Mouse (Mus musculus) heart, embryonic 15.5 days (tissue): ENCODE measurements around the gene Aox2. TPM values are rescaled to one million over a fixed set of nuclear protein-coding genes. Genes with fewer than 3 reads are reported as not detected.

ENCODE experiments used
- ATAC-seq: fragments of 200-750 bp; cut with Nextera tagmentation; replicated peaks from 2 replicates; pipeline ENCODE4 v1.8.0; 2017; ENCODE audit warnings: low read depth, moderate TSS enrichment; ENCODE audit not compliant: insufficient number of reproducible peaks, insufficient read depth, low FRiP score
- H3K27ac ChIP-seq: fragments of 300-500 bp; sonication (generic); 2 replicates; pipeline ENCODE4 v1.5.1; 2015; ENCODE audit warnings: mild to moderate bottlenecking, inconsistent platforms
- H3K27me3 ChIP-seq: fragments of 300-500 bp; sonication (generic); 2 replicates; pipeline ENCODE4 v1.6.1; 2015; ENCODE audit warnings: inconsistent platforms
- H3K36me3 ChIP-seq: fragments of 300-500 bp; sonication (generic); 2 replicates; pipeline ENCODE4 v1.6.1; 2015; ENCODE audit warnings: mild to moderate bottlenecking, inconsistent platforms
- H3K4me1 ChIP-seq: fragments of 300-500 bp; sonication (generic); replicated peaks from 2 replicates; pipeline ENCODE4 v1.6.1; 2015; ENCODE audit warnings: inconsistent platforms
- H3K4me2 ChIP-seq: fragments of 300-500 bp; sonication (generic); 2 replicates; pipeline ENCODE4 v1.6.1; 2015; ENCODE audit warnings: inconsistent platforms, mild to moderate bottlenecking, moderate library complexity
- H3K4me3 ChIP-seq: fragments of 300-500 bp; sonication (generic); 2 replicates; pipeline ENCODE4 v1.5.1; 2015; ENCODE audit warnings: mild to moderate bottlenecking, inconsistent platforms
- H3K9ac ChIP-seq: fragments of 300-500 bp; sonication (generic); 2 replicates; pipeline ENCODE4 v1.6.1; 2015; ENCODE audit warnings: mild to moderate bottlenecking, inconsistent platforms
- H3K9me3 ChIP-seq: fragments of 300-500 bp; sonication (generic); replicated peaks from 2 replicates; pipeline ENCODE4 v1.6.1; 2016; ENCODE audit warnings: inconsistent platforms
- WGBS: fragments of 180-500 bp; shearing (Covaris S2); methylation state at CpG from one replicate; pipeline ENCODE4 v1.1.7; 2015; ENCODE audit warnings: mixed read lengths; 5-methylcytosine and 5-hydroxymethylcytosine counted together
- polyA plus RNA-seq: library from polyadenylated mRNA; unstranded; fragments of >200 nt; fragmentation: Nextera tagmentation; extraction: Ambion mirVana; gene quantifications from 2 replicates; pipeline ENCODE4 v1.2.1, GENCODE M21; 2015

Gene Aox2
- not detected in 2 replicates for polyA plus RNA-seq

DNA sequence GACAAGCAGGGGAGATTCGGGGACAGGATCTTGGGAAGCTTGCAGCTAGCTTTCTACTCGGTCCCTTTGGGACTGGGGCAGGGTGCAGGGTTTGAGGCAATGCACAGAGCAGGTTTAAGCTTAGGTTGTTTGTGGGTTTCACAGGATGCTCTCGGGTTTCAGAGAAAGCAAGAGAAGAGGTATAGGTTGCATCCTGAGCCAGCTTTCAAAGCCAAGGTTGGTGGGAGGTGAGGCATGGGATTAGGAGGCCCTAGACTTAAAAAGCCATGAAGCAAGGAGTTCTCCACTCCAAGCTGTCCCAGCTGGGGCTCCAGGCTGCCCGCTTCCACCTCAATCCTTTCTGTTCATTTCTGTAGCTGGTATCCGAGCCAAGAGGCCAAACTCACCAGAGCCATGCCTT lies at the start of gene Aox2:
Aox2 (plus strand) TSS at position 301 of the 400 bp plus-strand sequence.
- 66% methylated on average over 5 of the region's 5 CpGs for WGBS
- ATAC-seq = no peak
- Histone ChIP-seq H3K27me3 (no peaks in the 10 kb centered on the region), H3K9ac (no peak within 1 kb of the TSS), H3K4me1 (no peaks in the 10 kb centered on the region), H3K9me3 (no peaks in the 10 kb centered on the region), H3K27ac (no peak within 1 kb of the TSS), H3K36me3 (no peaks in the 10 kb centered on the region), H3K4me2 (no peak within 1 kb of the TSS), H3K4me3 (no peak within 1 kb of the TSS)

DNA sequence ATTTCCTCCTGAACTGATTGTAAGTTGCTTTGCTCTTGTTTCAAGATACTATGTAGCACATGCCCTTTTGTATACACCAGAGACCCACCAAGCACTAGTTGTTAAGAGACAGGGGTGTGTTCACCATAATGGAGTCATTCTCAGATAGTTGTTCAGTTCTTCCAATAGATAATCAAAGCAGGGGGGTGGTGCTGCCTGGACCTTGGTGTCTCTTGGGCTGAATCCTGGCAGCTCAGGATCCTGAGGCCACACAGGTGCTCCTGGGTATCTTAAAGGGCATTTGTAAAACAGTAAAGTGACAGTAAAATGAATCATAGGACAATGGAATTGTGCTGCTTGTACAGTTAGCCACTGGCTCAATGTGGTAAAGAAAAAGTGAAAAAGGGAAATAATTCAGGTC lies 49.2 kb upstream of the Aox2 start:
- peaks cover 2% of the 10 kb centered on the region for H3K27me3 ChIP-seq
- no peak overlapping the region for H3K27ac ChIP-seq
- no peaks in the 10 kb centered on the region for H3K9me3 ChIP-seq
- no peak overlapping the region for H3K9ac ChIP-seq
- H3K4me3 ChIP-seq = no peak overlapping the region
- H3K36me3 ChIP-seq = no peaks in the 10 kb centered on the region
- no peak for ATAC-seq
- no peak overlapping the region for H3K4me2 ChIP-seq
- H3K4me1 ChIP-seq = no peaks in the 10 kb centered on the region

GRCm38 (mm10) chr1:58229774-58230173 lies 48.4 kb upstream of the Aox2 start:
- WGBS = 73% methylated on average over 4 of the region's 4 CpGs
- Histone ChIP-seq H3K9ac (no peak overlapping the region), H3K4me1 (no peaks in the 10 kb centered on the region), H3K27me3 (peaks cover 2% of the 10 kb centered on the region), H3K4me3 (no peak overlapping the region), H3K9me3 (no peaks in the 10 kb centered on the region), H3K4me2 (no peak overlapping the region), H3K27ac (no peak overlapping the region), H3K36me3 (no peaks in the 10 kb centered on the region)
- ATAC-seq = no peak

GRCm38 (mm10) chr1:58230542-58230941 lies 47.6 kb upstream of the Aox2 start:
- no peaks in the 10 kb centered on the region for H3K9me3 ChIP-seq
- no peaks in the 10 kb centered on the region for H3K4me1 ChIP-seq
- no peak overlapping the region for H3K9ac ChIP-seq
- WGBS = 39% methylated on average over 5 of the region's 5 CpGs
- ATAC-seq = no peak
- H3K4me2 ChIP-seq = no peak overlapping the region
- H3K36me3 ChIP-seq = no peaks in the 10 kb centered on the region
- peaks cover under 1% of the 10 kb centered on the region for H3K27me3 ChIP-seq
- no peak overlapping the region for H3K27ac ChIP-seq
- no peak overlapping the region for H3K4me3 ChIP-seq

GRCm38 (mm10) chr1:58235405-58235804 lies 42.7 kb upstream of the Aox2 start:
- Histone ChIP-seq H3K9ac (no peak overlapping the region), H3K27me3 (no peaks in the 10 kb centered on the region), H3K4me3 (no peak overlapping the region), H3K4me2 (no peak overlapping the region), H3K36me3 (no peaks in the 10 kb centered on the region), H3K9me3 (no peaks in the 10 kb centered on the region), H3K27ac (no peak overlapping the region), H3K4me1 (peaks cover 9% of the 10 kb centered on the region)
- 53% methylated on average over 5 of the region's 5 CpGs for WGBS
- ATAC-seq = no peak

DNA sequence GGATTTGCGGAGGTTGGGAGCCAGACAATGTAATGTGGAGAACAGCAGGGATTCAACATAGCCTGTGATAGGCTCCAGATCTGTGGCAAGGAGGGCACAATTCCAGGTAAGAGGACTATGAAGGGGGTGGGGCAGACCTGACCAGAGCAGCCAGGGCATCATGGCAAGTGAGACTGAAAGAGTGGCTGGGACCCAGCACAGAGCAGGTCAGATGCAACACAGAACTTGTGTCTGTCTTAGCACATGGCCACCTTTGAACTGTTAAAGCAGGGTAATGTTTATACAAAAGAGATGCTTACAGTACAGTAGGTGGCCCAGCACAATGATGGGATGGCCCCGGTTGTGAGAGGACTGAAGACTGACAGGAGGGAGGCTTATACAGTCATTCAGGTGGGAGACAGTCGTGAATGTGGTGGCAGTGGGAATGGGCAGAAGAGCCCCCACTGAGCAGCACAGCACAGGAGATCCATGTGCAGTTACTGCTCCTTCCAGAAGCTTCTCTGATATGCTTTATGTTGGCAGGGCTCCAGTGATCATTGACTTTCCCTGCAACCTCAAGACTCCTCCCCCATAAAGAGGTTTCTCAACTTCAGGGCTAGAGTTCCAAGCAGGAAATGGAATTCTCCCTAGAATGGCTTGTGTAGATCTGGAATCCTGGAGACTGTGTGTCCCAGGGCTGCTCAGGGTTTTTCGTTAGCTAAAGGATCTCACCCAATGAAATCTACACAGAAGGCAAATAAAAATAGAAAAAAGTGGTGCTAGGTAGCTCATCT lies 40.4 kb upstream of the Aox2 start:
- H3K36me3 ChIP-seq = no peaks in the 10 kb centered on the region
- H3K4me1 ChIP-seq = peaks cover 9% of the 10 kb centered on the region
- H3K27me3 ChIP-seq = no peaks in the 10 kb centered on the region
- no peaks in the 10 kb centered on the region for H3K9me3 ChIP-seq
- H3K4me2 ChIP-seq = no peak overlapping the region
- 0 out of 2 replicates have a peak overlapping the region, but pooled peaks have one; percentile 12 for H3K27ac ChIP-seq
- WGBS = 71% methylated on average over 4 of the region's 4 CpGs
- no peak overlapping the region for H3K9ac ChIP-seq
- ATAC-seq = no peak; the same call in 1 of the 2 replicates
- no peak overlapping the region for H3K4me3 ChIP-seq

DNA sequence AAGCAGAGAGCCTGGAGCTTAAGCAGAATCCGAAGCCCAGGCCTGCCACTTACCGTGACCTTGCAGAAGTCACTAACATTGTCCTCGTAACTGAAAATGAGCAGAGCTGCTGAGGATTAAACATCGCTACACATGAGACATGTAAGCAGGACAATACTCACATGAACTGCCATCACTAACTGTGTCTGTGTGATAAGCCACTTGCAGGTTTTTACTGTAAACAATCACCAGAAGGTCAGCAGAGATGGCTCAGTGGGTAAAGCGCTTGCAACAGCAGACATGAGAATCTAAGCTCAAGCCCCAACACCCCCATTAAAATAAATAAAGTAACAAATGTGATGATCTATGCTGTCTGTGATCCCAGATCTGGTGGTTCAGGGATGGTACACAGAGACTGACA lies 39.7 kb upstream of the Aox2 start:
- H3K9me3 ChIP-seq = no peaks in the 10 kb centered on the region
- no peaks in the 10 kb centered on the region for H3K36me3 ChIP-seq
- H3K9ac ChIP-seq = no peak overlapping the region
- 0 out of 2 replicates have a peak overlapping the region, but pooled peaks have one; percentile 12 for H3K27ac ChIP-seq
- whole genome bisulfite sequencing = 56% methylated on average over 5 of the region's 5 CpGs
- H3K27me3 ChIP-seq = no peaks in the 10 kb centered on the region
- peaks cover 9% of the 10 kb centered on the region for H3K4me1 ChIP-seq
- H3K4me2 ChIP-seq = no peak overlapping the region
- ATAC-seq = no peak
- no peak overlapping the region for H3K4me3 ChIP-seq

GRCm38 (mm10) chr1:58238961-58239360 lies 39.2 kb upstream of the Aox2 start:
- H3K4me3 ChIP-seq = no peak overlapping the region
- no peak for ATAC-seq
- H3K9me3 ChIP-seq = no peaks in the 10 kb centered on the region
- peaks cover 9% of the 10 kb centered on the region for H3K4me1 ChIP-seq
- H3K27ac ChIP-seq = no peak overlapping the region
- H3K36me3 ChIP-seq = no peaks in the 10 kb centered on the region
- 85% methylated on average over 9 of the region's 9 CpGs for WGBS
- no peak overlapping the region for H3K9ac ChIP-seq
- H3K27me3 ChIP-seq = no peaks in the 10 kb centered on the region
- no peak overlapping the region for H3K4me2 ChIP-seq

DNA sequence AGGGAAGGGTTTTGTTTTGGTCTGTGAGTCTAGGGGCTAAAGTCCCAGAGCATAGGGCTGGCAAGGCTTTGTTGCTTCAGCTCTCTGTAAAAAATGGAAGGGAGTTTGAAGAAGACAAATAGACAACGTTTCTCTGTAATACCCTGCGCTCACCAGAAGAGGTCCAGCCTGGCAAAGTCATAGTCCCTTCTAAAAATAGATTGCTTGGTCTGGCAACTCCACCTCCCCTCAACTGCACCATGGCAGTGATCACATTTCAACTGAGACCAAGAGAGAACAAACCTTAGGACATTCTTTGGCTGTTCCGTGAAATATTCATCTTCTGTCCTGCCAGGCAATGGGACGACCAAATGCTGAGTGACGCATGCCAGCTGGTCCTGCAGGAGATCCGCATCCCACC lies 37.8 kb upstream of the Aox2 start:
- WGBS = 51% methylated on average over 6 of the region's 6 CpGs
- Histone ChIP-seq H3K27ac (no peak overlapping the region), H3K4me3 (no peak overlapping the region), H3K9me3 (no peaks in the 10 kb centered on the region), H3K9ac (no peak overlapping the region), H3K36me3 (no peaks in the 10 kb centered on the region), H3K27me3 (no peaks in the 10 kb centered on the region), H3K4me1 (peaks cover 9% of the 10 kb centered on the region), H3K4me2 (no peak overlapping the region)
- ATAC-seq = no peak

DNA sequence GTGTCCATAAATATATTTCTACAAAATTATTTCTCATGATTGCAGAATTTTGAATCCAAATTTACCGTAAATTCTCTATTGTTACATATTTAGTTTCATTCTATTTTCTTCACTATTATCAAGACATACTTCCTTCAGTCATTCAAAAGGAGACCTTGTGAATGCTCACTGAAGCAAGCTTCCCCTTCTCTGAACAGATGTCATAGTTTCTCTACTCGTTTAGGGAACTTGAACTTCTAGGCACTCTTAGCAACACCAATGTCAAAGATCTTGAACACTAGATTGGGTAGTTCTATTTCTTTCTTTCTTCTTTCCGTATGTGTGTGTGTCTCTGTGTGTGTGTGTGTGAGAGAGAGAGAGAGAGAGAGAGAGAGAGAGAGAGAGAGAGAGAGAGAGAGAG lies 33.6 kb upstream of the Aox2 start:
- Histone ChIP-seq H3K9me3 (no peaks in the 10 kb centered on the region), H3K27me3 (no peaks in the 10 kb centered on the region), H3K27ac (no peak overlapping the region), H3K4me1 (no peaks in the 10 kb centered on the region), H3K4me2 (no peak overlapping the region), H3K9ac (no peak overlapping the region), H3K36me3 (no peaks in the 10 kb centered on the region), H3K4me3 (no peak overlapping the region)
- no peak for ATAC-seq
- 60% methylated on average over 3 of the region's 3 CpGs for WGBS

DNA sequence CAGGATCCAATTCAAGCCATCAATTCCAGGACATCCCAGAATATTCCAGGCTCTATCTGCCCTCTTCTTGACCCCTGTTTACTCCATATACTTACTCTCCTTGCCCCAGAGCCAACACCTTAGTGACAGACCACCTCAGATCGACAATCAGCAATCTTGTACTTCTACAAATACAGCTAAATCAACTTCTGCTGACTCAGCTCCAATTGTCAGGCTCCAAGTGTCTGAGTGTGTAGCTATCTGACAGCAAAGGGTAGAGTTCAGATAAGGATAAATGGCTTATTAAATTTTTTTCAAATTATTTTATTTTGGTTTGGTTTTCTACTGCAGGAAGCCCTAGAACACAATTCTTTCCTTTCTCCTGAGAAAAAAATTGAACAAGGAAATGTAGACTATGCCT lies 29.6 kb upstream of the Aox2 start:
- 56% methylated on average over 1 of the region's 1 CpGs for WGBS
- ATAC-seq = no peak
- Histone ChIP-seq H3K9me3 (no peaks in the 10 kb centered on the region), H3K27ac (no peak overlapping the region), H3K4me3 (no peak overlapping the region), H3K9ac (no peak overlapping the region), H3K36me3 (no peaks in the 10 kb centered on the region), H3K4me1 (no peaks in the 10 kb centered on the region), H3K4me2 (no peak overlapping the region), H3K27me3 (no peaks in the 10 kb centered on the region)

- no peak for ATAC-seq
- H3K27ac ChIP-seq = no peak overlapping the region
- no peak overlapping the region for H3K4me2 ChIP-seq
- no peaks in the 10 kb centered on the region for H3K36me3 ChIP-seq
- no peaks in the 10 kb centered on the region for H3K27me3 ChIP-seq
- H3K9ac ChIP-seq = no peak overlapping the region
- 48% methylated on average over 11 of the region's 11 CpGs for WGBS
- no peak overlapping the region for H3K4me3 ChIP-seq
- H3K9me3 ChIP-seq = no peaks in the 10 kb centered on the region
- H3K4me1 ChIP-seq = no peaks in the 10 kb centered on the region
Measured at GRCm38 (mm10) chr1:58253466-58253865, 24.7 kb upstream of the Aox2 start.
